In the genomic region with DNA sequence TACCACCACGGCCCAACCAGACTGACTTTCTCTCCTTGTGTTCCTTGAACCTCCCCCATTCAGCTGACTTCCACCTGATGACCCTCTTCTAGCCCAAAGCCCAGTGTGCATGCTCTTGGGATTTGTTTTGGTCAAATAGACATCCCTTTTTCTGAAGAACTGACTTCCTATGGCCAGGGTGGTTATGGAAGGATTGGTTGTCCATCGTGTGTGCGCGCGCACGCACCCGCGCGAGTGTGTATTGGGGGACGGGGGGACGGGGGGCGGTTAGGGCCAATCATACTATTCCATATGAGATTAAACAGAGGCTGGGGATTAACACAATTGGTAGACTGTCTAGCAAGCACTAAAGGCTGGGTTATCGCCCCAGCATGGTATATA, we compare ENCODE assay signal across 8 mouse cellular contexts. TPM values are rescaled to one million over a fixed set of nuclear protein-coding genes. Genes with fewer than 3 reads are reported as not detected.
A peak's percentile ranks its signal among the peaks of the same experiment; 100 is the strongest.
DNase-seq lines count a peak whose midpoint lies in the region; ATAC-seq lines count a peak whose summit lies in the region.

No protein-coding gene starts in this region.

- peak overlapping the region; percentile 71 for H3K9ac ChIP-seq in hindbrain, embryonic 13.5 days
- peak overlapping the region; percentile 55 for H3K9ac ChIP-seq in midbrain, embryonic 15.5 days

- H3K27me3 ChIP-seq in hindbrain, embryonic 13.5 days, result no peaks in the 10 kb centered on the region
- H3K27me3 ChIP-seq in midbrain, embryonic 15.5 days (replicated peaks), result no peaks in the 10 kb centered on the region

- peak; percentile 46 to 49 for DNase-seq in cerebellum, postnatal 10 days
- DNase-seq in cerebellum, postnatal 36 days, result no peak
- DNase-seq in retina, embryonic 14.5 days (ENCODE audit: low spot score), result peak; percentile 35
- no peak for DNase-seq in retina, postnatal 1 day
- DNase-seq in layer of hippocampus, adult 18-20 months (ENCODE audit: low spot score in 2 of 2), result no peak
- no peak for DNase-seq in spleen, adult 12 weeks (ENCODE audit: low spot score)

- peaks cover 22% of the 10 kb centered on the region for H3K4me1 ChIP-seq in hindbrain, embryonic 13.5 days (replicated peaks)
- H3K4me1 ChIP-seq in midbrain, embryonic 15.5 days, result peaks cover 20% of the 10 kb centered on the region

- no peak overlapping the region for H3K27ac ChIP-seq in hindbrain, embryonic 13.5 days
- 0 out of 2 replicates have a peak overlapping the region, but pooled peaks have one; percentile 14 for H3K27ac ChIP-seq in midbrain, embryonic 15.5 days

- WGBS in hindbrain, embryonic 13.5 days, result 5% methylated on average over 13 of the region's 13 CpGs
- 2% methylated on average over 13 of the region's 13 CpGs for WGBS in midbrain, embryonic 15.5 days

- H3K4me3 ChIP-seq in hindbrain, embryonic 13.5 days, result peak overlapping the region; percentile 60
- peak overlapping the region; percentile 60 for H3K4me3 ChIP-seq in midbrain, embryonic 15.5 days

- peaks cover 53% of the 10 kb centered on the region for H3K36me3 ChIP-seq in hindbrain, embryonic 13.5 days
- H3K36me3 ChIP-seq in midbrain, embryonic 15.5 days (replicated peaks), result peaks cover 10% of the 10 kb centered on the region; the same call in 1 of the 2 replicates

- H3K4me2 ChIP-seq in hindbrain, embryonic 13.5 days, result peak overlapping the region; percentile 82
- H3K4me2 ChIP-seq in midbrain, embryonic 15.5 days, result peak overlapping the region; percentile 85

- no peaks in the 10 kb centered on the region for H3K9me3 ChIP-seq in hindbrain, embryonic 13.5 days
- no peaks in the 10 kb centered on the region for H3K9me3 ChIP-seq in midbrain, embryonic 15.5 days

- ATAC-seq in hindbrain, embryonic 13.5 days (ENCODE audit: low FRiP score), result no peak
- peak; percentile 24 for ATAC-seq in midbrain, embryonic 15.5 days (replicated peaks)

RNA-seq across cellular contexts. Expression of a gene that starts 0.8 kb away (rescaled TPM):
- polyA plus RNA-seq in hindbrain, embryonic 13.5 days (2015; fragmentation: Nextera tagmentation; extraction: Ambion mirVana), result 24.2 TPM in 2 replicates
- 20.5 and 21.0 TPM in 2 replicates for polyA plus RNA-seq in midbrain, embryonic 15.5 days (2015; fragmentation: Nextera tagmentation; extraction: Ambion mirVana)
- total RNA-seq in layer of hippocampus, adult 18-20 months (2021), result 10 to 100 TPM in 1 of 2 experiments, 1 to 10 TPM in 1; 7.9 to 10.5 TPM

RNA-seq across cellular contexts. Expression of a gene that starts 16.7 kb away (rescaled TPM):
- polyA plus RNA-seq in hindbrain, embryonic 13.5 days (2015; fragmentation: Nextera tagmentation; extraction: Ambion mirVana), result 1.9 and 2.3 TPM in 2 replicates
- 1.8 and 1.9 TPM in 2 replicates for polyA plus RNA-seq in midbrain, embryonic 15.5 days (2015; fragmentation: Nextera tagmentation; extraction: Ambion mirVana)
- total RNA-seq in layer of hippocampus, adult 18-20 months (2021), result 1 to 10 TPM; 2.1 to 3.8 TPM

RNA-seq across cellular contexts. Expression of a gene that starts 30.2 kb away (rescaled TPM):
- 14.1 and 15.2 TPM in 2 replicates for polyA plus RNA-seq in hindbrain, embryonic 13.5 days (2015; fragmentation: Nextera tagmentation; extraction: Ambion mirVana)
- 16.5 and 17.7 TPM in 2 replicates for polyA plus RNA-seq in midbrain, embryonic 15.5 days (2015; fragmentation: Nextera tagmentation; extraction: Ambion mirVana)
- total RNA-seq in layer of hippocampus, adult 18-20 months (2021), result 100 to 1,000 TPM; 187 to 193 TPM

RNA-seq across cellular contexts. Expression of a gene that starts 37.0 kb away (rescaled TPM):
- 400 TPM in 2 replicates for polyA plus RNA-seq in hindbrain, embryonic 13.5 days (2015; fragmentation: Nextera tagmentation; extraction: Ambion mirVana)
- polyA plus RNA-seq in midbrain, embryonic 15.5 days (2015; fragmentation: Nextera tagmentation; extraction: Ambion mirVana), result 338 and 355 TPM in 2 replicates
- total RNA-seq in layer of hippocampus, adult 18-20 months (2021), result 100 to 1,000 TPM; 192 to 199 TPM

RNA-seq across cellular contexts. Expression of a gene that starts 39.3 kb away (rescaled TPM):
- 11.9 and 14.6 TPM in 2 replicates for polyA plus RNA-seq in hindbrain, embryonic 13.5 days (2015; fragmentation: Nextera tagmentation; extraction: Ambion mirVana)
- polyA plus RNA-seq in midbrain, embryonic 15.5 days (2015; fragmentation: Nextera tagmentation; extraction: Ambion mirVana), result 12.3 and 13.7 TPM in 2 replicates
- total RNA-seq in layer of hippocampus, adult 18-20 months (2021), result 10 to 100 TPM; 51.1 to 54.7 TPM

Comparison
In these comparisons a context has a peak if more than half of its experiments do, and no peak if none do; other contexts are left out.
1. DNase-seq: peak in cerebellum, postnatal 10 days (2 of 2) and retina, embryonic 14.5 days (single experiment); none in cerebellum, postnatal 36 days (0 of 2), retina, postnatal 1 day (single experiment), layer of hippocampus, adult 18-20 months (0 of 2) and spleen, adult 12 weeks (single experiment).